Mouse (Mus musculus): ENCODE data around the gene Sarm1. TPM values are rescaled to one million over a fixed set of nuclear protein-coding genes. Genes with fewer than 3 reads are reported as not detected.

Sarm1 gene
- polyA plus RNA-seq, 1 experiment from 2014 or later, result 20.1 TPM

- no peak overlapping the region for H3K9ac ChIP-seq (ENCODE audit: low read length)
- 73% methylated on average over 3 of the region's 3 CpGs for WGBS
- no peaks in the 10 kb centered on the region for H3K27me3 ChIP-seq (ENCODE audit: control insufficient read depth, insufficient read depth, low read length)
- no peaks in the 10 kb centered on the region for H3K36me3 ChIP-seq (ENCODE audit: control insufficient read depth, insufficient read depth, low read length)
- peaks cover 11% of the 10 kb centered on the region for H3K4me1 ChIP-seq (ENCODE audit: control insufficient read depth, insufficient read depth, low read length)
- H3K27ac ChIP-seq (ENCODE audit: low read depth, low read length), result no peak overlapping the region
- ATAC-seq (ENCODE audit: low FRiP score) (no peak), DNase-seq (ENCODE audit: low spot score, missing footprints) (no peak)
- no peak overlapping the region for H3K4me3 ChIP-seq (ENCODE audit: low read depth, low read length)
- no peak overlapping the region for H3K4me2 ChIP-seq
- no peaks in the 10 kb centered on the region for H3K9me3 ChIP-seq (ENCODE audit: control insufficient read depth, low read length)
Measured at GRCm38 (mm10) chr11:78467932-78468331, 29.6 kb downstream of the Sarm1 start.

GRCm38 (mm10) chr11:78467515-78467914, 30.0 kb downstream of the Sarm1 start:
- no peak for DNase-seq (ENCODE audit: low spot score, missing footprints)
- 95% methylated on average over 7 of the region's 7 CpGs for WGBS

GRCm38 (mm10) chr11:78466242-78466912, 31.2 kb downstream of the Sarm1 start:
- Histone ChIP-seq H3K27me3 (ENCODE audit: control insufficient read depth, insufficient read depth, low read length) (no peaks in the 10 kb centered on the region), H3K27ac (ENCODE audit: low read depth, low read length) (no peak overlapping the region), H3K4me1 (ENCODE audit: control insufficient read depth, insufficient read depth, low read length) (peaks cover 11% of the 10 kb centered on the region), H3K4me2 (peak overlapping the region; percentile 90), H3K36me3 (ENCODE audit: control insufficient read depth, insufficient read depth, low read length) (no peaks in the 10 kb centered on the region), H3K9me3 (ENCODE audit: control insufficient read depth, low read length) (no peaks in the 10 kb centered on the region), H3K4me3 (ENCODE audit: low read depth, low read length) (peak overlapping the region; percentile 73), H3K9ac (ENCODE audit: low read length) (peak overlapping the region; percentile 91)
- peak; percentile 21; the same call in 1 of the 2 replicates for ATAC-seq (ENCODE audit: low FRiP score)
- DNase-seq (ENCODE audit: low spot score, missing footprints), result peak; percentile 84
- 56% methylated on average over 23 of the region's 23 CpGs for WGBS

More at GRCm38 (mm10) chr11:78467515-78467914, 30.0 kb downstream of the Sarm1 start:
- no peak for ATAC-seq (ENCODE audit: low FRiP score)
- H3K4me1 ChIP-seq (ENCODE audit: control insufficient read depth, insufficient read depth, low read length), result peaks cover 11% of the 10 kb centered on the region
- H3K4me2 ChIP-seq, result no peak overlapping the region
- no peak overlapping the region for H3K4me3 ChIP-seq (ENCODE audit: low read depth, low read length)
- no peaks in the 10 kb centered on the region for H3K36me3 ChIP-seq (ENCODE audit: control insufficient read depth, insufficient read depth, low read length)
- H3K9me3 ChIP-seq (ENCODE audit: control insufficient read depth, low read length), result no peaks in the 10 kb centered on the region
- H3K9ac ChIP-seq (ENCODE audit: low read length), result no peak overlapping the region
- no peak overlapping the region for H3K27ac ChIP-seq (ENCODE audit: low read depth, low read length)
- no peaks in the 10 kb centered on the region for H3K27me3 ChIP-seq (ENCODE audit: control insufficient read depth, insufficient read depth, low read length)

- Histone ChIP-seq H3K36me3 (ENCODE audit: control insufficient read depth, insufficient read depth, low read length) (no peaks in the 10 kb centered on the region), H3K27ac (ENCODE audit: low read depth, low read length) (peak within 1 kb of the TSS; percentile 75), H3K4me2 (peak within 1 kb of the TSS; percentile 90), H3K9me3 (ENCODE audit: control insufficient read depth, low read length) (no peaks in the 10 kb centered on the region), H3K4me3 (ENCODE audit: low read depth, low read length) (peak within 1 kb of the TSS; percentile 73), H3K4me1 (ENCODE audit: control insufficient read depth, insufficient read depth, low read length) (peaks cover 11% of the 10 kb centered on the region), H3K9ac (ENCODE audit: low read length) (peak within 1 kb of the TSS; percentile 91), H3K27me3 (ENCODE audit: control insufficient read depth, insufficient read depth, low read length) (no peaks in the 10 kb centered on the region)
- ATAC-seq (ENCODE audit: low FRiP score) (peak; percentile 95), DNase-seq (ENCODE audit: low spot score, missing footprints) (peak; percentile 96)
- WGBS, result under 1% methylated on average over 41 of the region's 41 CpGs
Measured at GRCm38 (mm10) chr11:78465568-78466180, 31.9 kb downstream of the Sarm1 start, which contains the start of gene Slc46a1. Gene Slc46a1, plus strand, starts transcription at chr11:78465697.

GRCm38 (mm10) chr11:78465116-78465515, 32.4 kb downstream of the Sarm1 start:
- no peaks in the 10 kb centered on the region for H3K36me3 ChIP-seq (ENCODE audit: control insufficient read depth, insufficient read depth, low read length)
- no peaks in the 10 kb centered on the region for H3K27me3 ChIP-seq (ENCODE audit: control insufficient read depth, insufficient read depth, low read length)
- ATAC-seq (ENCODE audit: low FRiP score) (peak; percentile 66), DNase-seq (ENCODE audit: low spot score, missing footprints) (no peak)
- no peak overlapping the region for H3K27ac ChIP-seq (ENCODE audit: low read depth, low read length)
- peak overlapping the region; percentile 90 for H3K4me2 ChIP-seq
- H3K9ac ChIP-seq (ENCODE audit: low read length), result peak overlapping the region; percentile 91
- H3K4me1 ChIP-seq (ENCODE audit: control insufficient read depth, insufficient read depth, low read length), result peaks cover 11% of the 10 kb centered on the region
- no peaks in the 10 kb centered on the region for H3K9me3 ChIP-seq (ENCODE audit: control insufficient read depth, low read length)
- WGBS, result 35% methylated on average over 9 of the region's 9 CpGs
- peak overlapping the region; percentile 73 for H3K4me3 ChIP-seq (ENCODE audit: low read depth, low read length)

GRCm38 (mm10) chr11:78463286-78464036, 34.1 kb downstream of the Sarm1 start:
- WGBS, result 75% methylated on average over 13 of the region's 13 CpGs
- Histone ChIP-seq H3K27me3 (ENCODE audit: control insufficient read depth, insufficient read depth, low read length) (no peaks in the 10 kb centered on the region), H3K9me3 (ENCODE audit: control insufficient read depth, low read length) (no peaks in the 10 kb centered on the region), H3K9ac (ENCODE audit: low read length) (no peak overlapping the region), H3K4me1 (ENCODE audit: control insufficient read depth, insufficient read depth, low read length) (peaks cover 11% of the 10 kb centered on the region), H3K4me2 (no peak overlapping the region), H3K4me3 (ENCODE audit: low read depth, low read length) (no peak overlapping the region), H3K27ac (ENCODE audit: low read depth, low read length) (no peak overlapping the region), H3K36me3 (ENCODE audit: control insufficient read depth, insufficient read depth, low read length) (no peaks in the 10 kb centered on the region)
- ATAC-seq (ENCODE audit: low FRiP score), result no peak
- DNase-seq (ENCODE audit: low spot score, missing footprints), result no peak

- no peak overlapping the region for H3K4me2 ChIP-seq
- H3K4me1 ChIP-seq (ENCODE audit: control insufficient read depth, insufficient read depth, low read length), result peaks cover 11% of the 10 kb centered on the region
- ATAC-seq (ENCODE audit: low FRiP score) (no peak), DNase-seq (ENCODE audit: low spot score, missing footprints) (no peak)
- no peaks in the 10 kb centered on the region for H3K36me3 ChIP-seq (ENCODE audit: control insufficient read depth, insufficient read depth, low read length)
- H3K9ac ChIP-seq (ENCODE audit: low read length), result no peak overlapping the region
- WGBS, result 81% methylated on average over 5 of the region's 5 CpGs
- H3K4me3 ChIP-seq (ENCODE audit: low read depth, low read length), result no peak overlapping the region
- H3K27me3 ChIP-seq (ENCODE audit: control insufficient read depth, insufficient read depth, low read length), result no peaks in the 10 kb centered on the region
- H3K9me3 ChIP-seq (ENCODE audit: control insufficient read depth, low read length), result no peaks in the 10 kb centered on the region
- H3K27ac ChIP-seq (ENCODE audit: low read depth, low read length), result no peak overlapping the region
Measured at GRCm38 (mm10) chr11:78462669-78463068, 34.9 kb downstream of the Sarm1 start.

- H3K27ac ChIP-seq (ENCODE audit: low read depth, low read length), result no peak overlapping the region
- ATAC-seq (ENCODE audit: low FRiP score) (no peak), DNase-seq (ENCODE audit: low spot score, missing footprints) (peak; percentile 86)
- no peak overlapping the region for H3K9ac ChIP-seq (ENCODE audit: low read length)
- peaks cover 11% of the 10 kb centered on the region for H3K4me1 ChIP-seq (ENCODE audit: control insufficient read depth, insufficient read depth, low read length)
- no peak overlapping the region for H3K4me2 ChIP-seq
- H3K36me3 ChIP-seq (ENCODE audit: control insufficient read depth, insufficient read depth, low read length), result no peaks in the 10 kb centered on the region
- H3K27me3 ChIP-seq (ENCODE audit: control insufficient read depth, insufficient read depth, low read length), result no peaks in the 10 kb centered on the region
- 50% methylated on average over 1 of the region's 1 CpGs for WGBS
- H3K4me3 ChIP-seq (ENCODE audit: low read depth, low read length), result no peak overlapping the region
- no peaks in the 10 kb centered on the region for H3K9me3 ChIP-seq (ENCODE audit: control insufficient read depth, low read length)
Measured at GRCm38 (mm10) chr11:78461894-78462293, 35.7 kb downstream of the Sarm1 start.

- no peak overlapping the region for H3K27ac ChIP-seq (ENCODE audit: low read depth, low read length)
- no peaks in the 10 kb centered on the region for H3K9me3 ChIP-seq (ENCODE audit: control insufficient read depth, low read length)
- H3K4me3 ChIP-seq (ENCODE audit: low read depth, low read length), result no peak overlapping the region
- H3K27me3 ChIP-seq (ENCODE audit: control insufficient read depth, insufficient read depth, low read length), result no peaks in the 10 kb centered on the region
- H3K4me1 ChIP-seq (ENCODE audit: control insufficient read depth, insufficient read depth, low read length), result no peaks in the 10 kb centered on the region
- DNase-seq (ENCODE audit: low spot score, missing footprints) (no peak), ATAC-seq (ENCODE audit: low FRiP score) (no peak)
- no peak overlapping the region for H3K4me2 ChIP-seq
- H3K36me3 ChIP-seq (ENCODE audit: control insufficient read depth, insufficient read depth, low read length), result no peaks in the 10 kb centered on the region
- WGBS, result 86% methylated on average over 17 of the region's 17 CpGs
- no peak overlapping the region for H3K9ac ChIP-seq (ENCODE audit: low read length)
Measured at GRCm38 (mm10) chr11:78458740-78459139, 38.8 kb downstream of the Sarm1 start.

Measured in midbrain, embryonic 11.5 days (tissue).